Mouse (Mus musculus) bone marrow macrophage, adult 2 months (primary cell): ENCODE results near the gene Tmem205.

Experiments used
- CTCF ChIP-seq: IDR thresholded peaks from 2 replicates; pipeline ENCODE4 v1.5.1; 2012; ENCODE audit warnings: low read depth, mild to moderate bottlenecking, low read length, moderate library complexity
- POLR2A ChIP-seq: IDR thresholded peaks from 2 replicates; pipeline ENCODE4 v1.6.1; 2012; ENCODE audit warnings: mild to moderate bottlenecking, low read depth, low read length, borderline replicate concordance

DNA sequence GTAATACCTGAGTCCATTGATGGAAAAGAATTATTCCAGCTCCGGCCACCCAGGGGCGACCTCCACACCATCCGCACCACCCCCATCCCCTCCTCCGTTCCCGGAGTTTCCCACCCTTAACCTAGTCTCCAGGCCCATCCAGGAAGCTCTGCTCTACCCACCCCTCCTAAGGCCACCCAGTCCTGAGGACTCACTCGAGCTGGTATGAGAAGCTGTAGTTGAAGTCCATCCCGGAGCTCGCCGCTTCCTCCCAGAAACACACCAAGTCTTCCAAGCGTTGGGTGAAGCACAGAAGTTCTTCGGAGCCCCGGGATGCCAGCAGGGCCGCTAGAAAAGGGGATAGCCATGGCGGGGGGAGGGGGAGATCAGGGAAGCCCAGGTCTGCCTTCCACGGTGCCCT lies 34.7 kb upstream of the Tmem205 start:
- TF ChIP-seq POLR2A (no peak), CTCF (no peak)
